In the genomic region with DNA sequence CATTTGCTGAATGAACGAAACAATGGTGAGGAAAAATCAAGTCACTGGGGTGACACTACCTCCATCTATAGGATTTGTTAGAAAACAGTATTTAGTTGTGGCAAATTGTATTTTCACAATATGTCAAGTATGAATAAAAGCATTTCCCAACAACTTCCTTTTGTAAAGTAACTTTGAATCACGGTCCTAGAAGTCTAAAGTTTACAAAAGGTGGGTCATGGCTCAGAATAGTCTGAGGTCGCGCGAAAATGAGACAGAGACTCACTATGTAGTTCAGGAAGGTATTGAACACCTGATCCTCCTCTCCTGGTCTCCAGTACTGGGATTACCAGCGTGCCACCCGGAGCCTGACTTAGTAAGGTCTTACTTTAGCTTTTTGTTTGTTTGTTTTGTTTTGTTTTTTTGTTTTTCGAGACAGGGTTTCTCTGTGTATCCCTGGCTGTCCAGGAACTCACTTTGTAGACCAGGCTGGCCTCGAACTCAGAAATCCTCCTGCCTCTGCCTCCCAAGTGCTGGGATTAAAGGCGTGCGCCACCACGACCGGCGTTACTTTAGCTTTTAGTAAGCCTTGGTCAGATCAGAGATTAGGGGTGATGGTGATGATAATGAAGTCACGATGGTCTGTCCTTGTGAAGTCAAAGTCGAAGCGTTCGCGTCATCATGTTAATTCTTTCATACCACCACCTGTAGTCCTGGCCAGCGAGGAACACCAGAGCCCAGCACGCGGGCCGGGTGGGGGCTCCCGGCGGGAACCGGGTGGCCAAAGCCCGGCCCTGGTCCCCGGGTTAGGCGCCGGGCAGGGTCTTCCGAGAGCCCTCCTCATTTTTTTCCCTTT, we compare ENCODE assay signal across 8 mouse cellular contexts. TPM values are rescaled to one million over a fixed set of nuclear protein-coding genes. Genes with fewer than 3 reads are reported as not detected.
DNase-seq lines count a peak whose midpoint lies in the region; ATAC-seq and TF ChIP-seq lines count a peak whose summit lies in the region.

A gene (plus strand): TSS at position 689 of the 835 bp plus-strand sequence.

- H3K4me1 ChIP-seq in erythroblast, embryonic 14.5 days (ENCODE audit: control insufficient read depth) = peaks cover 41% of the 10 kb centered on the region
- peaks cover 7% of the 10 kb centered on the region; the same call in 1 of the 2 replicates for H3K4me1 ChIP-seq in hindbrain, embryonic 14.5 days (replicated peaks; ENCODE audit: control insufficient read depth, insufficient read depth, low read length)
- H3K4me1 ChIP-seq in liver, embryonic 16.5 days (ENCODE audit: control insufficient read depth, low read depth, low read length) = peaks cover 14% of the 10 kb centered on the region

- H3K9ac ChIP-seq in hindbrain, embryonic 14.5 days = peak within 1 kb of the TSS; percentile 84
- H3K9ac ChIP-seq in liver, embryonic 16.5 days (ENCODE audit: low read depth, low read length) = peak within 1 kb of the TSS; percentile 96

- peak within 1 kb of the TSS; percentile 56 for H3K4me2 ChIP-seq in hindbrain, embryonic 14.5 days (replicated peaks)
- H3K4me2 ChIP-seq in liver, embryonic 16.5 days (ENCODE audit: low read depth, low read length) = peak within 1 kb of the TSS; percentile 99

- no peaks in the 10 kb centered on the region for H3K27me3 ChIP-seq in erythroblast, embryonic 14.5 days (ENCODE audit: control insufficient read depth)
- no peaks in the 10 kb centered on the region for H3K27me3 ChIP-seq in hindbrain, embryonic 14.5 days (ENCODE audit: control insufficient read depth, insufficient read depth, low read length)
- H3K27me3 ChIP-seq in liver, embryonic 16.5 days (ENCODE audit: control insufficient read depth, insufficient read depth, low read depth, low read length) = no peaks in the 10 kb centered on the region

- H3K36me3 ChIP-seq in erythroblast, embryonic 14.5 days (ENCODE audit: control insufficient read depth) = peaks cover 12% of the 10 kb centered on the region
- H3K36me3 ChIP-seq in hindbrain, embryonic 14.5 days (replicated peaks; ENCODE audit: control insufficient read depth, insufficient read depth) = no peaks in the 10 kb centered on the region
- no peaks in the 10 kb centered on the region for H3K36me3 ChIP-seq in liver, embryonic 16.5 days (ENCODE audit: control insufficient read depth, insufficient read depth)

- no peak for TF ChIP-seq CTCF in layer of hippocampus, adult 2 months (conservative IDR thresholded peaks at IDR 0.05)

- H3K9me3 ChIP-seq in erythroblast, embryonic 14.5 days (ENCODE audit: control insufficient read depth, low read length) = no peaks in the 10 kb centered on the region
- no peaks in the 10 kb centered on the region for H3K9me3 ChIP-seq in hindbrain, embryonic 14.5 days (ENCODE audit: control insufficient read depth, low read length)
- no peaks in the 10 kb centered on the region for H3K9me3 ChIP-seq in liver, embryonic 16.5 days (replicated peaks; ENCODE audit: control insufficient read depth, low read length)

- peak within 1 kb of the TSS; percentile 89 for H3K4me3 ChIP-seq in layer of hippocampus, adult 2 months
- peak within 1 kb of the TSS; percentile 89 for H3K4me3 ChIP-seq in erythroblast, embryonic 14.5 days (replicated peaks)
- H3K4me3 ChIP-seq in hindbrain, embryonic 14.5 days (replicated peaks; ENCODE audit: low read length) = peak within 1 kb of the TSS; percentile 59
- H3K4me3 ChIP-seq in liver, embryonic 16.5 days (ENCODE audit: low read depth, low read length) = peak within 1 kb of the TSS; percentile 86

- H3K27ac ChIP-seq in layer of hippocampus, adult 2 months = peak within 1 kb of the TSS; percentile 99
- peak within 1 kb of the TSS; percentile 94 for H3K27ac ChIP-seq in hindbrain, embryonic 14.5 days
- H3K27ac ChIP-seq in liver, embryonic 16.5 days (ENCODE audit: low read length) = peak within 1 kb of the TSS; percentile 98

- ATAC-seq in hindbrain, embryonic 14.5 days (ENCODE audit: low FRiP score) = no peak
- ATAC-seq in liver, embryonic 16.5 days (ENCODE audit: low read depth) = no peak

- 31% methylated on average over 31 of the region's 31 CpGs for WGBS in hindbrain, embryonic 14.5 days
- WGBS in liver, embryonic 16.5 days (ENCODE audit: insufficient replicate concordance) = 22% methylated on average over 31 of the region's 31 CpGs

- DNase-seq in layer of hippocampus, adult 2 months (ENCODE audit: low spot score in 2 of 2) = no peak
- DNase-seq in layer of hippocampus, adult 9-11 months = no peak
- peak; percentile 57 for DNase-seq in R1 (ENCODE audit: low read depth, low spot score)
- DNase-seq in hindbrain, embryonic 14.5 days (ENCODE audit: low spot score) = no peak
- DNase-seq in yolk sac, embryonic 10.5 days (ENCODE audit: low spot score) = peak; percentile 12
- no peak for DNase-seq in embryo, embryonic 10 days (ENCODE audit: low spot score)

RNA-seq across cellular contexts. Expression of the gene that starts here (rescaled TPM):
- total RNA-seq in layer of hippocampus, adult 2 months (2021) = 10 to 100 TPM; 20.5 to 23.0 TPM
- 0.11 and 0.12 TPM in 2 replicates for polyA plus RNA-seq in erythroblast, embryonic 14.5 days (2012)
- 7.0 TPM in 2 replicates for polyA plus RNA-seq in hindbrain, embryonic 14.5 days (2014; fragmentation: Nextera tagmentation; extraction: Ambion mirVana)
- 5.5 and 5.6 TPM in 2 replicates for polyA plus RNA-seq in liver, embryonic 16.5 days (2015; fragmentation: Nextera tagmentation; extraction: Ambion mirVana)

Comparison
In these comparisons a context has a peak if more than half of its experiments do, and no peak if none do; other contexts are left out.
1. DNase-seq: peak in R1 (single experiment) and yolk sac, embryonic 10.5 days (single experiment); none in layer of hippocampus, adult 2 months (0 of 2), layer of hippocampus, adult 9-11 months (single experiment), hindbrain, embryonic 14.5 days (single experiment) and embryo, embryonic 10 days (single experiment).
2. Peak in every context shown above with its lines, with median percentiles within 50 percentile points of each other: H3K27ac ChIP-seq and H3K4me3 ChIP-seq.